Mouse (Mus musculus) megakaryocyte, embryonic 14.5 days (primary cell): ENCODE results near the gene Nrn1. TPM values are rescaled to one million over a fixed set of nuclear protein-coding genes. Genes with fewer than 3 reads are reported as not detected.

ENCODE experiments used
- H3K27me3 ChIP-seq: replicated peaks from 2 replicates; pipeline ENCODE3; 2012; ENCODE audit warnings: inconsistent platforms
- H3K36me3 ChIP-seq: replicated peaks from 2 replicates; pipeline ENCODE3; 2012; ENCODE audit warnings: low read length, inconsistent platforms, mixed read lengths
- H3K4me1 ChIP-seq: 2 replicates; pipeline ENCODE4 v1.6.1; 2012; ENCODE audit warnings: inconsistent platforms
- H3K4me3 ChIP-seq: replicated peaks from 2 replicates; pipeline ENCODE3; 2012; ENCODE audit warnings: moderate library complexity, mild to moderate bottlenecking, inconsistent platforms
- H3K9me3 ChIP-seq: 2 replicates; pipeline ENCODE4 v1.6.1; 2012; ENCODE audit warnings: inconsistent platforms
- FLI1 ChIP-seq: IDR thresholded peaks from 2 replicates; pipeline ENCODE4 v1.6.1; 2012; ENCODE audit warnings: low read length, inconsistent platforms, mixed read lengths
- GATA1 ChIP-seq: IDR thresholded peaks from 3 replicates; pipeline ENCODE4 v1.6.1; 2012; ENCODE audit warnings: mixed read lengths, low read length, inconsistent platforms, borderline replicate concordance
- polyA plus RNA-seq: library from polyadenylated mRNA; stranded (reverse); fragments of >175 nt; gene quantifications from 2 replicates; pipeline ENCODE4 v1.2.3, GENCODE M21; 2012; ENCODE audit warnings: low replicate concordance; ENCODE audit not compliant: insufficient read depth

The Nrn1 gene
- polyA plus RNA-seq, 1 experiment = 0.57 TPM

DNA sequence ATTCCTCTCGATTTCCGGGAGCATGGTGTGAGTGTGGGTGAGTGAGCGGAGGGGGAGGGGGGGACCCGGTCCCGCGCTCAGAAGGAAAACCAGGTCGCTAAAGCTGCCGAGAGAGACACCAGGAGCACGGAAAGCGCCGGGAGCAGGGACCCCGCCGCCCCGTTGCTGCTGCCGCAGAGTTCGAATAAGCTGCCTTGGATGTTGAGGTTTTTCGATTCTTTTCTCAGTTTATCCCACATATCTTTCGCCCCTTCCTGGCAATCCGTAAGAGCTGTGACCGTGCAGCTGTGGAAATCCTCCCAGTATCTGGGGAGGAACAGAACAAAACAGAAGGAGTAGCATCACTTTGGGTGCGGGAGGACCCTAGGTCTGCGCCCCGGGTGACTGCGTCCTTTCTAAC lies 8.4 kb downstream of the Nrn1 start:
- H3K36me3 ChIP-seq = no peaks in the 10 kb centered on the region
- peaks cover 41% of the 10 kb centered on the region for H3K4me1 ChIP-seq
- TF ChIP-seq FLI1 = no peak
- no peak for TF ChIP-seq GATA1
- peak overlapping the region; percentile 75 for H3K4me3 ChIP-seq
- peaks cover 97% of the 10 kb centered on the region for H3K27me3 ChIP-seq
- H3K9me3 ChIP-seq = peaks cover 7% of the 10 kb centered on the region; the same call in 1 of the 2 replicates

DNA sequence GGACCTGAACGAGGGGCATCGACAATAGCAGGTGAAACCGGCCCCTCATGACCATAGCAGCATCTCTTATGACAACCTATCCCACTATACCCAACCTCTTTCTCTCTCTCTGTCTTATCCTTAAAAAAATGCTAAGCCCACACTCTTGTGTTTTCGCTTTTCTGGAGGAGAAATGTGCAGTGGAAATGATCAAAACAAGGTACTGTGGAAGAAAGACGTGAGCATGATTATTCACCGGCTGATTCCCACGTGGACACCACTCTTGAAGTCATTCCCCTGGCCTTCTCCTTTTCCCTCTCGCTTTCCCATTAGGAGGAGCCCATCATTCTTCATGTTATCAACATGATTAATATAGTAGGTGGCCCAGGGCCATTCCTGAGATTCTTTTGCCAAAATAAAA lies 9.1 kb downstream of the Nrn1 start:
- no peak for TF ChIP-seq GATA1
- TF ChIP-seq FLI1 = no peak
- H3K4me3 ChIP-seq = no peak overlapping the region
- peaks cover 7% of the 10 kb centered on the region; the same call in 1 of the 2 replicates for H3K9me3 ChIP-seq
- H3K36me3 ChIP-seq = no peaks in the 10 kb centered on the region
- H3K27me3 ChIP-seq = peaks cover 95% of the 10 kb centered on the region
- H3K4me1 ChIP-seq = peaks cover 35% of the 10 kb centered on the region

DNA sequence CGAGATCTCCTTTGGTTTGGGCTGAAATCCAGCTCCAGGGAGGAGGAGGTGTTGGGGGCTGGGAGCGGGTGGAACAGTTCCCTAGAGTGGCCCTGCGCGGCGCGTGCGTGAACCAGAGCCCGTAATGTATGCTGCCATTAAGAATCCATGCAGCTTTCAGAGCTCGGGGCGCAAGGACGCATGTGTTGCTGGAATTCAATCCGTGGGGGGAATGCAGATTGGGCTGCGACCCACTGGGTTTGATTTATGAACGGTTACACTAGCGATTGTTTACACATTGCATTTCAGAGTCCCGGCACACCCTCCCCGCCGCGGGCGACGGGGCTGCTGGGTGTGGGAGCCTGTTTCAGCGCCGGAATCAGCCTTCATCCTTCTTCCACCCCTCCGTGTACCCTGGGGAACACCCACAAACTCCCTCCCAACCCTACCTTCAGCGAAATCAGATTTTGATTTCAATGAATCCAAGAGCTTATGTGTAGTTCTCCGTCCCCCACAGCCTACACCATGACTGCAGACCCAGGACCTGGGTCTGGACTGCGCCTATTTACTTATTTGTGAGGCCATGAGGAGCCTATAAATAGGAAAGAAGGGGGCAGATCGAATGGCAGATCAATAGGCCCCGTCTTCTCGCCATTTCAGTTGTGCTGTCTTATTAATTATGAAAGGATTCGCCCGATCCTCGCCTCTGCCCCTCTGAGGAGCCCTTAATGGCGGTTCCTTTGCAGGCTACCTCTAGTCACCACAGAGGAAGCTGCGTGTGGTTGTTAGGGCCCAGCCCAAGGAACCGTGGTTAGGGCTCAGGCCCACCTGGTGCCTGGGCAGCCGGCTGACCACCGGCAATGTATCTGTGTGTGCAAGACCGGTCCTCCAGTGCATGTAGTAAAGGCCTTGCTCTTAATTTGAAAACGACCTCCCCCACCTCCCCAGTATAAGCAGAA lies 10.1 kb downstream of the Nrn1 start:
- H3K9me3 ChIP-seq = peaks cover 3% of the 10 kb centered on the region; the same call in 1 of the 2 replicates
- H3K4me3 ChIP-seq = peak overlapping the region; percentile 18
- peaks cover 30% of the 10 kb centered on the region for H3K4me1 ChIP-seq
- TF ChIP-seq FLI1 (no peak), GATA1 (no peak)
- peaks cover 95% of the 10 kb centered on the region for H3K27me3 ChIP-seq
- H3K36me3 ChIP-seq = no peaks in the 10 kb centered on the region

DNA sequence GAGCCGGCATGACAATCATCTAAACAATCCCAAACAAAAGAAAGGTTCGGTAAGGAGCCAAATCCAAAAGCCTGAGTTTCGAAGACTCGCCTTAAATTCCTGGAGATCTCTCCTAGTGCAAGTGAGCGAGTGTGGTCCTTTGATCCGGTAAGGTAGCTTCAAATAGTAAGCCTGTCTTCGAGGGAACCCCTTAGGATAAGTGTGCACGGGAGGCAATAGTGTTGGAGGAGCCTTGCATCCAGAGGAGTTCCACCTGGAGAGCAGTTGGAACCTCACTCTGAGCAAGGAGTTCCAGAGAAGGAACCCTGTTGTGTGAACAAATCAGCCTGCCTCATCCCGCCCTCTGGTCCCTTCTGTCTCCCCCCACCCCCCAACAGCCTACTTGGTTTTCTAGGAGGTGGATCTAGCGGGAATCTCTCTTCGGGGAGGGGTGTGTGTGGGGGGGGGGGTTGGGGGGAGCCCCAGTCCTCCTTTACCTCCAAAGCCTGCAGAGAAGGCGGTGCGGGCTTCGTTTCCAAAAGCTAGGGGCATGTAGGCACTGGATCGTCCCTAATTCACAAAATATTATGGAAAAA lies 11.1 kb downstream of the Nrn1 start:
- Histone ChIP-seq H3K4me3 (no peak overlapping the region), H3K4me1 (peaks cover 30% of the 10 kb centered on the region), H3K9me3 (peaks cover 3% of the 10 kb centered on the region; the same call in 1 of the 2 replicates), H3K27me3 (peaks cover 89% of the 10 kb centered on the region), H3K36me3 (no peaks in the 10 kb centered on the region)
- TF ChIP-seq FLI1 (no peak), GATA1 (no peak)

DNA sequence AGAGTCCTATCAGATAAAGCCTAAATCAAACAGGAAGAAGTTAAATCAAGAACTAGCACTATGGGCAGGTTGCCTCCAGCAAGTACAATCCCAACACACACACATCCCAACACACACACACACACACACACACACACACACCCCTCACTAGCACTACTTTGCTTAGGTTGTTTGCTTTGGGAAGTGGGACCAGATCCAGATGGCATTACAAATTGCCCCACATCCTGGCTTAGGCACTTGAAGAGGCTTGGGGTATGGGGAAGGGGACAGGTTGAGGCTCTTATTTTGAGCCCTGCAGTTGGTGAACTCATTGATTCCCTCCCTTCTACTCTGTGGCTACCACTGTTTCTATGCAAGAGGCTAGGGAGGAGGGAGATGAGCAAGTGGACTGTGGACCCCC lies 12.6 kb downstream of the Nrn1 start:
- peaks cover 22% of the 10 kb centered on the region for H3K4me1 ChIP-seq
- TF ChIP-seq FLI1 (no peak), GATA1 (no peak)
- H3K4me3 ChIP-seq = no peak overlapping the region
- peaks cover 77% of the 10 kb centered on the region for H3K27me3 ChIP-seq
- H3K36me3 ChIP-seq = no peaks in the 10 kb centered on the region
- peaks cover 3% of the 10 kb centered on the region; the same call in 1 of the 2 replicates for H3K9me3 ChIP-seq

DNA sequence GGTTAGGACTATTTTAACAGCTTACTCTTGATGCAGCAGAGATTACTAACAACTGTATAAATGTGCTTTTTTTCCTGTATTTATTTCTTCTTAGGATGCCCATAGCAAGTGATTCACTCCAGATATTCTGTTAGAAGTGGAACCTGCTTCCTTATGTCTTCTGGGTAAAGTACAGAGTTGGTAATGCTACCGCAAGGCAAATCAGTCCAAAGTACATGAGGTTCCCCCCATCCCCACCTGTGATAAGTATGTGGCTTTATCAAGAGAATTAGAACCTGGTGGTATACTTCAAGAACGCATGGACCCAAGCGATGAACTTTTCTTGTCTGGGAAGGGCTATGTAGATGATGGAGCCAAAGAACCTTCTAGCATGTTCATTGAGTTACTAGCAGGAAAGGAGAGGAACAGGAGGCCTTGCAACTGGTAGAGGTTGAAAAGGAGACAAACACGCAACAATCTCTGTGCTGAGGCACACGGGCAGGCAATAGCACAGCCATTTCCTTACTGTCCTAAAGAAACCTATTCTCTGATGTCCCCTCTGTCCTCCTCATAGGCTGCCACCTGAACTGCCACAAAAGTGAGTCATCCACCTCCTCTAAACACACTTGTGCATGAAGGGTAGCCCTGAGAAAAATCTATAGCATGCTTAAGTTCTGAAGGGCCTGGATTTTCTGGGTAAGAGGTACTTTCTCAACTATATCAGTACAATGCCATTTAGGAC lies 14.5 kb downstream of the Nrn1 start:
- peaks cover 61% of the 10 kb centered on the region for H3K27me3 ChIP-seq
- H3K4me3 ChIP-seq = no peak overlapping the region
- H3K36me3 ChIP-seq = no peaks in the 10 kb centered on the region
- peaks cover 11% of the 10 kb centered on the region for H3K4me1 ChIP-seq
- TF ChIP-seq GATA1 = no peak
- TF ChIP-seq FLI1 = no peak
- H3K9me3 ChIP-seq = peaks cover 3% of the 10 kb centered on the region; the same call in 1 of the 2 replicates

DNA sequence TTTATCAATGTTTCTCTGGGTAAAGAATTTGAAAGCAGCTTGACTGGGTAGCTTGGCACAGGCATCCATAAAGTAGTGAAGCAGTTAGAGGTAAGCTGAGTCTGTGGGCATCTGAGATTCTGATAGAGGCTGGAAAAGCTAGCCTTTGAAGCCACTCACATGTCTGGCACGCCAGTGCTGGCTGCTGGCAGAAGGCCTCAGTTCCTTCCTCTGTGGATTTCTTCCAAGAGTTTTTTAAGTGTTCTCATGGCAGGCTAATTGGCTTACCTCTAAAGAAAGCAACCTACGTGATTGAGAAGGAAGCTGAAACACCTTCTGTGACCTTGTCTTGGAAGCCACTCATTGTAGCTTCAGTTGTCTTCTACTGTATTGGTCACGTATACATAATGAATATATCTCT lies 17.6 kb downstream of the Nrn1 start:
- H3K36me3 ChIP-seq = no peaks in the 10 kb centered on the region
- peaks cover 30% of the 10 kb centered on the region for H3K27me3 ChIP-seq
- no peaks in the 10 kb centered on the region for H3K4me1 ChIP-seq
- H3K4me3 ChIP-seq = no peak overlapping the region
- no peaks in the 10 kb centered on the region for H3K9me3 ChIP-seq
- no peak for TF ChIP-seq GATA1
- TF ChIP-seq FLI1 = no peak

DNA sequence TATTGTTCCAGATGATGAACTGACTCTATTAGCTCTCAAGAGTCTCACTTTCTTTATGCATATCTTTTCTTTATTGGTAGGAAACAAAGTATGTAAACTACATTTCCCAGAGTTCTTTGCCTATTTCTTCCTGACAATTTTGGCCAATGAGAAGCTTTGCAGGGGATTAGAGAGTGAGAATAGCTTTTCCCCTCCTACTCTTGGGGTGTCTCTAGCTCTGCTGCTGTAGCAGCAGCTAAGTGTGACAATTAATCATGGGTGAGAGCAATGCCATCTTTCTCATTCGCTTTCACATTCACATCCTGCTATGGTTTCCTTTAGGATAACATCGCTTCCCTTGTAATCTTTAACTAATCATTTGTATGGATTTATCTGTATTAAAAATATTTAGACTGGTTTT lies 18.2 kb downstream of the Nrn1 start:
- TF ChIP-seq FLI1 (no peak), GATA1 (no peak)
- H3K36me3 ChIP-seq = no peaks in the 10 kb centered on the region
- no peaks in the 10 kb centered on the region for H3K9me3 ChIP-seq
- no peak overlapping the region for H3K4me3 ChIP-seq
- H3K27me3 ChIP-seq = peaks cover 23% of the 10 kb centered on the region
- no peaks in the 10 kb centered on the region for H3K4me1 ChIP-seq

DNA sequence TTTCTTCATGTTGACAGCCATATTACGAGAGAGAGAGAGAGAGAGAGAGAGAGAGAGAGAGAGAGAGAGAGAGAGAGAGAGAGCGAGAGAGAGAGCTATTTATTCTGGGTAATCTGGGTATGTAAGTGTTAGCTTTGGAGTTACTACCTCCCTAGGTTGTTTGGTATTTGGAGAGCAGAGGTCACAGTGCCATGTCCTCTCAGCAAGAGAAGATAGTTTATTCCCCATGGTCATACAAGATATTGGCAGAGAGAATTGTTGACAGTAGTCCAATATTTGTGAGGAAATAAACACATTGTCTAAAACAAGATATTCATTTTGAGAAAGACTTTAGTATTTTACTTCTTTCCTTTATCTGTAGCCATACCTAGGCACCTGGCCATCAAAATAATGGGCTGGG lies 20.8 kb downstream of the Nrn1 start:
- H3K27me3 ChIP-seq = peaks cover 4% of the 10 kb centered on the region
- no peak overlapping the region for H3K4me3 ChIP-seq
- H3K9me3 ChIP-seq = no peaks in the 10 kb centered on the region
- TF ChIP-seq FLI1 (no peak), GATA1 (no peak)
- no peaks in the 10 kb centered on the region for H3K36me3 ChIP-seq
- no peaks in the 10 kb centered on the region for H3K4me1 ChIP-seq
